Mouse (Mus musculus): ENCODE measurements at regions not wholly inside any gene's neighbourhood (a gene's known extent, or its start where the extent isn't known, plus 50 kb on each side); places are given as distances from the start of the nearest gene placed in this dataset.

DNA sequence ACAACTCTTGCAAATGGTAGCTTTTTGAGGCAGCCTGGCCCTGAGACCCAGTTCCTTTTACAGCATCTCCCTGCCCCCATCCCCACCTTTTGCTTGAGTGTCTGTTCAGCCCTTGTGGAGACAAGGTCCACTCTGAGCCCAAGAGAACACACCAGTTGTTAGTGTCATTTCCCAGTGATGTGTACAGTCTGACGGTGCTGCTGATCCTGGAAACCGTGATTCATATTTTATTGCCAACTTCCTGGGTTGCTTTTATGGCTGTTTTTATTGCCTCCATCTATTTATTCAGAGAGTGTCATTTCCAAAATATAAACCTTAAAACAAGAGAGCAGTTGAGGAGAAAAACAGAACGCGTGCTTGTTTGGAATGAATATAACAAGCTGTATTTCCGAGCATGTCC, 309.6 kb upstream of the Isl1 start:
- DNase-seq: no peak

DNA sequence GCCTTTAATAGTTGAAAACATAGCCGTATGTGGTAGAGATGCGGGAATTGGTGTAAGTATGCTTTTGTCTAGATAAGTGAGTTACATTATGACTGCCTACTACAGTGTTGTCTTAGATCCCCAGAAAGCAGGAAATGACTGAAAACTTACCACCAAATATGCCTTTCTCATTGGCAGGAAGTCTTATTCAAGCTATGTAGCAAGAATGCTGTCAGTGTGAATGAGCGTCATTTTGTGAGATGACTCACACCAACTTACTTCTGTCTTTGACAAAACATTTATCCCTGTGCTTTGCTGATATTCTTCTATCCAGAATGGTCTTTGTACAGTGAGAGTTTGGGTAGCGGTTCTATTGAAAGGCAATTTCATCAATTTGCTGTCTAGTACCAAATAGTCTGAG, 286.9 kb upstream of the Isl1 start:
- DNase-seq: no peak

DNA sequence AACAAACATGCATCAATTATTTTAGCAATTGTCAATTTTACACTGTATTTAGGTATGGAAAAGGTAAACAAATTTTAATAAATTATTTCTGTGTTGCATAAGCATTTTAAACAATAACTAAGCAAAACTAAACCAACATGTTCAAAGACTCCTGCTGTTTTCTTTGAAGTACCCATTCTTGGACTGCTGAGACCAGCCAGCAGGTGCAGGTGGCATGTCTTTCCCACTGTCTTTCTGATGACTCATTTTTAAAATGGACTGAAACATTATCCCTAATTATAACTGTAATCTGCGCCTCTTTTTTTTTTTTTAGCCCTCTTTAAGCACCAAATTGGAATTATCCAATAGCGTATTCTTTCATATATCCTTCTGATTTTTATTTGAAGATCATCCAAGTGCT, 286.0 kb upstream of the Isl1 start:
- DNase-seq: no peak

DNA sequence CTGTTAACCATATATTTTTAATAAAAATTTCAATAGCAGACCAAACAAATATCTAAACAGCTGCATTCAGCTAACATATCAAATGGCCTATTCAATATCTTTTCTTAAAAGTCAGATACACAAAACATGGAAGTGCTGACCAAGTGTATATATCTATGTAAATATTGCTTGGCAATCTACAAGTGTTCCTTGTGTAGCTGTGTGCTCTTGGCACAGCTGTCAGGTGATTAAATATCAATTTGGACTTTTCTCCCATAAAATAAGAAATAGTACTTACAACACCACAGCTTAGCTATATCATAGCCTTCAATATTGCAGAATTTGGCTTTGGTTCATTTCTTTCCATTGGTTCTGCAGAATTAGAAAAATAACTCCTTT, 266.5 kb upstream of the Isl1 start:
- no peak for DNase-seq

DNA sequence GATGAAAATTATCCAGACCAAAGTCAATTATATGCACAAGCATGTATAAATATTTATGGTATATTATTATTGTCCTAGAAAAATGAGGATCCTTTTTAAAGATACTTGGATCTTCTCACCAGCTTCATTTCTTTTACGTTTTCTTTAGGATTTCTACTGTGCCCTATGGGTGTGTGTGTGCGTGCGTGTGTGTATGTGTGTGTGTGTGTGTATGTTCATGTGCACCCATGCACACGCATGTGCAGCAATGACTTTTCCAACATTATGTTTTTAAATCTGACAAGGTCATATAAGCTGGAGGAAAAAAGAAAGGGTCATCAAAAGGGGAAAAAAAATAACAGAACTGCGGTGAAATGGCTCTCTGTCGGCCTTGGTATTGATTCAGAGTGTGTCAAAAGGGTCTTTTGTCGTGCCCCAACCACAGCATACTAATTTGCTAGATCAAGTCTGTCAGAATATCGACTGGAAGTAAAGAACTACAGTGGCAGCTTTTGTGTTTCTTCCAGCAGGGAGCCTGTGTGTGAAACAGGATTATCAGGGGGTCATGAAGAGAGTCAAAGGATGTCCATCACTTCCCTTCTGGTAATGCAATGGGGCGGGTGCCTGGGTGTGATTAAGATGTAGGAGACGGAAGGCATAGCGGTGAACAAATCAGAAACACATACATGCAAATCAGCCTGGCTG, 265.9 kb upstream of the Isl1 start:
- DNase-seq: no peak

DNA sequence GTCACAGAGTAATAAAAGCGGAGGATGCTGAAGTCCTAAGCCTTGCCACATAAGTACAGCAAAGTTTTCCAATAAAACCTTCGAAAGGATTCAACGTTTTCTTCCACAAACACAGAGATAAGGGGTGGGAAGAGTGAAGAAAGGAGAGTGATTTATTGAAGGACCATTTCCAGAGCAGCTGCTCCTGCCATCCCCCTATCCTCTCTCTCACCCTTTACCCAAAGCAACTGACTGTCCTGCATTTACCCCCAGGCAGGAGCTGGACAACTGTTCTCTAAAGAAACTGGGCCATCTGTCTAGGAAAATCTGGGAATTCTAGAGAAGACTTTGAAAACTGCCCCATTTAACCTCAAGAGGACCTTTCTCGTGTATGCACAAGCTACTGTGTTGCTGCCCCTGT, 245.6 kb upstream of the Isl1 start:
- no peak for DNase-seq

DNA sequence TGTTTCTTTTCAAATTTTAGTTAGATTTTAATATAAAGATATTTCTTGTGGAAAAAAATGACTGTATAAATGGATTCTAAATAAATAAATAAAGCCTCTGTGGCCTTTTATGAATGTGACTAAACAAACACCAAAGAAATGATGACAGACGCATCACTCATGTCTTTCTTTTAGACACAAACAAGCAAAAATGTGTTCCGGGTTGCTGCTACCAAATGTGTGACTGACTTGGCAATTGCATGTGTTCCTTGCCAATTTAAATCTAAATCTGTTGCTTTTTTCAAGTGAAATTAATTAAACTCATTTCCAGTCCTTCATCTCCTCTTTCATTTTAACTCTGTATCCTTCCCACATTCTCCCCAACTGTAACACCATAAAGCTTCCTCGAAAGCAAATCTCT, 225.7 kb upstream of the Isl1 start:
- no peak for DNase-seq

DNA sequence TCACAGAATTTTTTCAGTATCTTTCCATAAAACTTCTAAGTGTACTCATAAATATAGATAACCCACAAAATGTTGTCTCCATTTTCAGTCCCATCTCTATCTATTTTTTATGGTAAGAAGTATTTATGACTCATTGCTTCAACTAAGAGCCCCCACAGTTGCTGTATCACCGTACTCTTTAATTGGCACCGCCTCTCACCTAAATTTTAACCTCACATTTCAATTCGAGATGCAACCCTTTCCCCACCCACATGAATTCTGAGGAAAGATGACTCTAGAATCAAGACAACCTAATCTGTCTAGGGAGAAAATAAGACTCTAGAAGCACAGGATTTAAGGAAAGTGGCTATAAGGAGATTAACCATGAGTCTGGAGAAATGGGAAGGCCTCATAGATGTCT, 223.7 kb upstream of the Isl1 start:
- no peak for DNase-seq

DNA sequence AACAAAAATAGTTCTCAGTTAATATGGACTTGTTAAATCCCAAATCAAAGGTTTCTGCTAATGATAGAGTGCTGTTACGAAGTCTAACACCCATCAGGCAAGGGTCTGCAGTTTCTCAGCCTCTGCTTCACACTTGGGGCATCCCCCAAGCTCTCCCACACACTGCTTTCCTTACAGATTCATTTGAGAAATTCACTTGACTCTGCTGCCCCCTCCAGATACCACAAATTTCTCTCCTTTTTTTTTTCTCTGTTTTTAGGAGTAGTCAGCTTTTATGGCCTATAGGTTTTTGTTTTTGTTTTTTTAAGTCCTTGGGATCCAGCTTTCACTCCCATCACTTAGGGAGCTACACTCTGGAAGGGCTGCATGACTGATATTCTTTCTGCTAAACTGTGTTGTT, 218.8 kb upstream of the Isl1 start:
- no peak for DNase-seq

DNA sequence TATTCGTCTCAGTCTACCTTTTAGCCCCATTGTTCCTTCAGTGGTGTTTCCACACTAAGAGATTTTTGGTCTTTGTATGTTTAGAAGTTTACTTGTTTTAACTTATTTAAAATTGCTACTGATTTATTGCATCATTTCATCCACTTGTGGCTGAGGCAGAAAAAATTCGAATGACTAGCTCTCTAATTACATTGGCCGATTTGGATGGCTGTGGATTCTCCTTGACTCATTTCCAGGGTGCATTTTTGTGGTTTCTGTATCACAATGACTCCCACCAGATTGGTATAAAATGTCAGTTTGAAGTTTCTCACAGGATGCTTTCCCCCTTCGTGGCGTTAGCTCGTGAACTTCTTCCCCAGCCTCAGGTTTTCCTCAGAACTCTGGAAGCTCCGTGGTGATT, 217.5 kb upstream of the Isl1 start:
- DNase-seq: no peak

DNA sequence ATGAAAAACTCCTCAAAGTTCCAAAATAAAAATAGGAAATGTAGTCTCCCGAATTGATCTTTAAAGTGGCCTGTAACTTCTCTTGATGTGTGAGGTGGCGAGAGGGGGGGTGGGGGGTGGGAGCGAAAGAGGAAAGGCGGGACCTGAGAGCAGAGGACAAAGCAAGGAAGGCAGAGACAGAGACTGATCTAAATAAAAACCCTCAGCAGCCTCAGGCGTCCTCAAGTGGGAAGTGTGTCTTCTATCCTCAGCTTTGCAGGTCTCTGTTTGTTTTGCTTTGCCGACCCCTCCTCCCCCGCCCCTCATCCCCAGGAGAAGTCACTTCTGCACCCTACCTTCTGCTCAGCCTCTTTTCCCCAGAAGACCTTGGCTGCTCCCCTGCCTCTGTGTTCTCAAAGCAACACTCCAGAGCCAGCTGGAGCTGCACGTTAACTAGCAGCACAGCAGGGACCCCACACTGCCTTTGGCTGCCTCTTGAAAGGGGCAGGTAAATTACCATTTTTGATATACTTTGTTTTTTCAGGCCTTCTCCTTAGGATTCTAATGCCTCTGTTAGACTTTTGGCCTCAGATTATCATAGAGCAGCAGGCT, 214.3 kb upstream of the Isl1 start:
- no peak for DNase-seq

DNA sequence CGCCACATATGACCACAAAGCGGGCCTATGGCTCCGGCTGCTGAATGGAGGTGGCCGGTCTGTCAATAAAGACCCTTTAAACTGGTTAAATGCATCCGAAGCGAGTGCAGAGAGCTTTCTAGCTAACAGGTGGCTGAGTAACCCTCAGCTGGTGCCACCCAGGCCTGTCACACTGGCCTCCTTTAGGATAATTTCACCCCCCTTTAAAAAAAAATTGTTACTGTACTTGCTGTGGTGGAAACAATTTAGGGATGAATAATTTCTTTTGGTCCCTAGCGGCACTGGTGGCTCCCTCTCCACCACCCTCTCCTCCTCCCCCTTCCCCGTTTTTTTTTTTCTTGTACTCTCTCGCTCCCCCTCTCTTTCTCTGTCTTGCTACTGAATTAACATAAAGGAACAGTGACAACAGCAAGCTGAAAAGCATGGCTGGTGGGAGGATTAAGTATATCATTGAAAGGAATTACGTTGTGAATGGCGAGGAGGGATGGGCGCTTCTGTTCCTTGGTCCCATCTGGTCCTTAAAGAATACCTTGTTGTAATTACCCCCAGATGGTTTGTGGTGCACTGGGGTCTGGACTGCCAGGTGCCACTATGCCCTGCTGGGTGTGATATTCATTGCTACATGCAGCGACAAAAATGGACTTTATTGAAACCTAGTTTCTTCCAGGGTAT, 205.3 kb upstream of the Isl1 start:
- DNase-seq: peak; percentile 4

DNA sequence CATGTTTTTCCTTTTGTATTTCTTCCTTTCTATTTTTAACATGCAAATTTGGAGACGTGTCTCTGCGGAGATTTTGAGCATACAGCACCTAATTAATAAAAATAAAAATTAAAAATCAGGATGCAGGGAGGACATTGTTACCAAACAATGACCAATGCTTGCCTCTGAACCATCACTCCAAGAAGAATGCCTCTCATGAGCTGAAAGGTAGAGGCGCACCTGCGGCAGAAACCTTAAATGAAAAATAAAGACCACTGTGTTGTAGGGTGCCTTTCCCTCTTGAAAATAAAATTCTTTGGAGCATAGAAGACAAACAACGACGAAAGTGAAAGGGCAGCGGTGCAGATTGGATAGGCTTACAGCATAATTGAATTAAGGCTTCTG, 204.8 kb upstream of the Isl1 start:
- no peak for DNase-seq

DNA sequence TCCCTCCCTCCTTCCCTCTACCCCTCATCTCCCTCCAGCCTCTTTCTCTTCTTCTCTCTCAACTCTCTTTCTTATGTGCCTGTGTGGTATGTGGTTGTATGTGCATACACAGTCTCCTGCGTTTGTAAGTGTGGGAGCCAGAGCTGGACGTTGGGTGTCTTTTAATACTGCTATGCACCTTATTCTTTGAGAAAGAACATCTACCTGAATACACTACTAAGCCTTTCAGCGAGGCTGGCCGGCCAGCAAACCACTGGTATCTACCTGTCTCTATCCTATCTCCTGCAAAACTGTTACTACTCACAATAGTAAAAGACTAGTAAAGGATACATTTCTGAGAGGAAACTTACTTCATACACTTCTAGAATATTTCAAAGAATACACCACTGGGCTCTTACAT, 202.9 kb upstream of the Isl1 start:
- no peak for DNase-seq

DNA sequence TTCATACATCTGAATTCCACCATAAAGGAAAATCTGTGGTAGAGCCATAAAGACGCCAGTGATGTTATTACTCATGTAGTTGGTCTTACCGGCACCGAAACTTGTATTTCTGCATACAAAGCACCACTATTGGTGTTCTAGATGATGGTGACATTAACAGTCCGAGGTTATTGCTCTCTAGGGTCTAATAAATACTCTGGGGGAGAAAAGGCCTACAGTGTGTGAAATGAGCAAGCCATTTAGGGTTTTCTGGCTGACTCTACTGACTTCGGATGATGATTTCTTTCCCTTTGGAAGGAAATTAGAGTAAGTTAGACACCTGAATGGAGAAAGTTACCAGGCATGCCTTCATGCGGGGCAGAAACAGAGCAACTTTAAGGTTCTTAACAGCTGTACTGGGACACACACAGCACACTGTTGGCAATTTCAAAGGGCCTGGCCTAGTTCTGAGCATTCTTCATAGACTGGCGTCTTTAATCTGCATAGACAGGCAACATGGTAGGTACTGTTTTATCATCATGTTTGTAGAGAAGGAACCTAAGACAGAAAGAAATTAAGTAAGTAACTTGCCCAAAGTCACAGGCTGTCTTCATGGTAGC, 198.8 kb upstream of the Isl1 start:
- DNase-seq: no peak

DNA sequence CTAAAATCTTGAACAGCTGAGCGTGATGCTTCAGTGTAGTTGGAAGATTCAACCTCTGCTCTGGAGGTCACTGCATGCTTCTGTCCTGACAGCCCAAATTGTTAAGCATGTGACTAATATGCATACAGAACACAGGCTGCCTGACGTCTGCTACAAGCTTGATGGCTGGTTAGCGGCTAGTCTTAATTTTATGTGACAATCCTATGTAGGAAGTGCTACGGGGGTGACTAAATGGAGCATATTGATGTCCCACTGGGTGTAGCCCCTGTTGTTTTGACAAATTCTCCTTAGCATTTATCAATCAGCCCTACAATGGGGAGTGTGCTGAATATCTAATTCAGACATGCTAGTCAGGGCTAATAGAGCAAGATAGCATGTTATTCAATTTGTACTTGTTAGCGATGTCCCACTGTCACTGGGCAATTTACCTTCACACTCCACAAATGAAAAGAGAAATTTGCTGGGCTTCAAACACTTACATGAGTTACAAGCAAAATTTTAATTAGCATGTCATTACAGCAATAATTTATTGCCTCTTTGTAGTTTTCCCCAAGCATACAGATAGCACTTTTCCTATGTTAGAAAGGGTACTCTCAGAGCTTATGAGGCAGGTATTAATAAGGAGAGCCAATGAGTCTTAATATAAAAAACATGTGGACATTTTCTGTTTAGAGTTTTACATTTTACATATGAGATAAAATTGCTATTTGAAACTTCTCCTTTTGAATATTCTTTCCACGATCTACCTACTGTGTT, 188.3 kb upstream of the Isl1 start:
- DNase-seq: no peak

DNA sequence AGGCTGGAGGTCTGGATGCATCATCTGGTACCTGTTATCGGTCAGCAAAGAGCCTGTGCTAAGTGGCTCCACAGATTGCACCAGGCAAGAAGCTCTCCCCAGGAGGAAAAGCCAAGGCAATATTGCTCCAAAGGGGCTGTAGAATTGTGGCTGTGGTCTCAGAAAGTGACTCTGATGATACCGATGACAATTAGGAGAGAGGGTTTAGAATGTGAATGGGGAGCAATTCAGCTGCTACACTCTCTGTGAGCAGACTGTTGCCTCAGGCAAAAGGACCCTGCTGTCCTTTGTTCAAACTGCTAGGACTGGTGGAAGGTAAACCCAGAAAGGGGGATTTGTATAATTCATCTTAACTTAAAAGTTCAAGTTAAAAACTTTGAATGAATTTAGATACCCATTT, 186.2 kb upstream of the Isl1 start:
- DNase-seq: no peak

DNA sequence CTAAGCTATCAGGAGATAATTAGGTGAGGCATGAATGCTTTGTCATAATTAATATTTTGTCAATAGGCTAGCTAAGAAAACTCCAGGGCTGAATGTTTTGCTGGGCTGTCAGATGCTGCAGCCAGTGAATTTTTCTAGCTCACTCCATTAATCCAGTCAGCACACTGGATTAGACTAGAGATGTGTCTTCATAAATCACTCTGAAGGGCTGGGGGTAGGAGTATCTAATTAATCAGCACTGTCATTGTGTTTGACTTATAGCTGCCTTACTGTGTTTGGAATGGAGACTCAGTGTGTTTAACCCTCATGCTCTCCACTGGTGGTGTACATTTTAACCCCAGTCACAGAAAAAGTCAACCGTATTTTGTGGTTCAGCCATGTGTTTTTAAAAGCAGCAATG, 179.9 kb upstream of the Isl1 start:
- DNase-seq: no peak

DNA sequence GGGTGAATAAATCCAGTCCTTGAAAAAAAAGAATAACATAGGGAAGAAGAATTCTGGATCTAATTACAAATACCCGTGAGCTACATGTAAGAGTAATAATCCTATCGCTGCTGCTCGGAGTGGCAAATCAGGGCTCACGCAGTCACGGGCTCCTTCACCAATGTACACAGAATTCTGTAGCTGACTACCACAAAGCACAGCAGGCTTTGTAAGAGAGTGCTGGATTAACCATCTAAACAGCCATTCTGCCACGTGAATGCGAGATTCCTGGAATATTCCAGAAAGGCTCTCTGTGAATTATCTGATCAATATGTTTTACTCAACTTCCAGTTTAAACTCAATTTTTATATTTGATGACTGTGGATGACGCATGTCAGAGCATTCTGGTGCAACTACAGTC, 165.1 kb upstream of the Isl1 start:
- no peak for DNase-seq

DNA sequence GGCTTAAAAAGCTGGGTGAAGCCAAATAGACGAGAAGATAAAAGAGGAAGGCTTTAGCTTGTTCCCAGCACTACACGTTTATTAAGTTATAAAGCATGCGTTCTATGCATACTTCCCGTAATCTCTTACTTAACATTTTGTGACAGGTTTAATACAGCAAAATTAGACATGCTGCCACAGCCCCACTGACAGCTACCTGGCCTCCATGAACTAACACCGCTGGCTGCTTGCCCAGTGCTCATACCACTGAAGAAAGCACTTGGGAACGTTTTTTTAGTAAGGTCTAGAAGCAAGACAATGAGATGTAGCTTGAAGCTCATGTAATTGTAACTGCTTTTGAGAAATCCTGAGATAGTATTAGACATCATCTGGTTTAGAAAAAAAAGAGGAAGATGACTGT, 152.3 kb upstream of the Isl1 start:
- no peak for DNase-seq

DNA sequence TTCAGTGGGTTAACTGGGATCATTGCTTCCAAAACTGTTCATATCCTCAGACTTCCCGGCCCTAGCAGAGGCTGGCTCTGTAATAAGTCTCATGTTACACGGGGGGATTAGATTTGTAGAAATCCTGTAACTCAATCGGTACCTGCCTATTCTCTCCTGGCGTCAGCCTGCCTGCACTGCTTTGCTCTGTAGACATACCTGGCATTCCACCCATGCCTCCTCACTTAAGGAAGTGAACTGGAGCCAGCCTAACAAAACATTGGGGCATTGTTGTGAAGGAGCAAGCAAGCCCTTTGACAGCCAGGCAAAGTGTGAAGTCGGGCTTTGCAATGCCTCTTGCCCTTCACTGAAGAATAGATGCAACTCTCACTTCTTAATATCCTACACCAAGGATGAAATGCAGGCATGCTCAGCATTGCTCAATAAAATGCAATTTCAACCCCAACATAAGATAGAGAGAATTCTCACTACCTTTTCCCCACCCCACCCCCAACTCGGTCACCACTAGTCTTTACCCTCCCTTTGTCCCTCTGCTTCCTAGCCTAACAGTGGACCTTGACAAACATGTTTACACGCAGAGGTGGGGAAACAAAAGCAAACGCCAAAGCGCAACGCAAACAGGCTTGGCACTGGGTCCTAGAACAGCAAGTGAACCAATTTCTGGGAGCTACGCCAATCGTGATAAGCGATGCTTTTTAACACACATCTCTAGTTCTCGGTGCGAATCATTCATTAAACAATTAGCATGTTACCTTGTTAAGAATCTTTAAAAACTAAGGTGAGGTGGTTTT, 133.9 kb upstream of the Isl1 start:
- peak; percentile 5 for DNase-seq

DNA sequence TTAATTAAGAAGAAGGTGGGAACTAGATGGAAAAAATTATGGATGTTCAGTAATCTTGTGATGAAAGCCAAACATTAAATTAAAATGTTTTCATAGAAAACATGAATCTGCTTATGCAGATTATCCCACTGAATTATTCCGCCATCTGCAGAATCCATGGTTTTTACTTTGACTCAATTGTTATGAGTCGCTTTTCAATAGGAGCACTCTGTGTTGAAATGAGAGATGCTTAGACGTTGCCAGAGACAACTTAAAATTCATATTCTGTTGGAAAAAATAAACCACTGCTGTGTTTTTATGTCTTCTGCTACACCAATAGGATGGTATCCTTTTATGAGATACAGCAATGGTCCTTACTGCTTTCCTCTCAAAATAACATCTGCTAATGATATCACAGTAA, 108.3 kb upstream of the Isl1 start:
- no peak for DNase-seq

DNA sequence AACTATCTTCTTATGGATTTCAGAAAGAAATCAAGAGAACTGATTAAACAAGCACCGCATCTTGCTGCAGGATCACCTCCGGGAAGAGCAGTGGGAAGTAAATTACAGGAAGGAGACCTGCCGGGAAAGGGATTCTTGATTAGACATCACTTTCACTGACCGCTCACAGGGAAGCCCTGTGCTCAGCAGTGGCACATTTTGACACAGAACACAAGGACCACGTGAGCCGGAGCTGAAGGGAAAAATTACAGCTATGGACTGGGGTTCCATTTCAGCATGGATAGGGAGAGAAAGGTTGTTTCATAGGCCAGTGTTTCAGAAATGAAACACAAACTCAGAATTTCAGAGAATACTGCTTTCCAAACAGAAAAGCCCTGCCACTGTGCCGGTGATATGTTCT, 105.0 kb upstream of the Isl1 start:
- DNase-seq: no peak
